Mouse (Mus musculus): ENCODE data around the gene Gm49320. TPM values are rescaled to one million over a fixed set of nuclear protein-coding genes. Genes with fewer than 3 reads are reported as not detected.

The Gm49320 gene
- polyA plus RNA-seq, 1 experiment from 2014 or later = 1.2 TPM

- 21% methylated on average over 15 of the region's 15 CpGs for WGBS
- no peak; the same call in 1 of the 2 replicates for ATAC-seq (ENCODE audit: low FRiP score)
- H3K9ac ChIP-seq (ENCODE audit: low read depth, low read length) = peak overlapping the region; percentile 79
Measured at GRCm38 (mm10) chr8:4237814-4238433, 741 bp upstream of the Gm49320 start.

GRCm38 (mm10) chr8:4239193-4239890 is 677 bp downstream of the Gm49320 start:
- Histone ChIP-seq H3K4me1 (replicated peaks; ENCODE audit: control insufficient read depth, insufficient read depth, low read length) (peaks cover 5% of the 10 kb centered on the region), H3K27me3 (ENCODE audit: control insufficient read depth, insufficient read depth, low read length) (no peaks in the 10 kb centered on the region), H3K4me2 (replicated peaks; ENCODE audit: low read depth, low read length) (peak overlapping the region; percentile 53), H3K9ac (ENCODE audit: low read depth, low read length) (peak overlapping the region; percentile 79), H3K27ac (ENCODE audit: low read depth, low read length) (peak overlapping the region; percentile 82), H3K9me3 (ENCODE audit: control insufficient read depth, low read length) (no peaks in the 10 kb centered on the region), H3K36me3 (ENCODE audit: control insufficient read depth, insufficient read depth, low read length) (peaks cover 10% of the 10 kb centered on the region), H3K4me3 (ENCODE audit: low read depth, low read length) (peak overlapping the region; percentile 80)
- DNase-seq (ENCODE audit: low spot score) = no peak
- WGBS = 15% methylated on average over 19 of the region's 19 CpGs
- no peak; the same call in 1 of the 2 replicates for ATAC-seq (ENCODE audit: low FRiP score)

More at GRCm38 (mm10) chr8:4237814-4238433, 741 bp upstream of the Gm49320 start:
- Histone ChIP-seq H3K4me1 (replicated peaks; ENCODE audit: control insufficient read depth, insufficient read depth, low read length) (peaks cover 5% of the 10 kb centered on the region), H3K9me3 (ENCODE audit: control insufficient read depth, low read length) (no peaks in the 10 kb centered on the region), H3K4me3 (ENCODE audit: low read depth, low read length) (peak overlapping the region; percentile 80), H3K4me2 (replicated peaks; ENCODE audit: low read depth, low read length) (peak overlapping the region; percentile 54), H3K27me3 (ENCODE audit: control insufficient read depth, insufficient read depth, low read length) (no peaks in the 10 kb centered on the region), H3K27ac (ENCODE audit: low read depth, low read length) (peak overlapping the region; percentile 86), H3K36me3 (ENCODE audit: control insufficient read depth, insufficient read depth, low read length) (no peaks in the 10 kb centered on the region)
- DNase-seq (ENCODE audit: low spot score) = no peak

DNA sequence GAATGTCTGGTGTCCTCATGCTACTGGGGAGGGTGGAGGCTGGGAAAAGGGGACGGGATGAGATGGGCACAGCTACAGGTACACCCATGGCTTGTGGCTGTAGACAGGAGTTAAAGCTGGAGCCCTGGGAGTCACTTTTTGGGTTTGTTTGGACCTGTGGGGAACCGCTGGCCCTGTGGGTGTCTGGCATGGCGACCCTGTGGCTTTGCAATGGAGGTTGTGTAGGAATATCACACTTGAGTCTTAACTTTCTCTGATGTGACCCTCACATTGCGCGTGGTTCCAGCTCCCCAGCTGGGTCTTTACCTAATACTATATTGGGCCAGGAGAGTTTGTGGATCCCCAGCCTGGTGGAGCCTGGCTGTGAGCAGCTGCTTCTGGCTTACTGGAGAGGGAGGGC is 6.4 kb downstream of the Gm49320 start:
- no peak for ATAC-seq (ENCODE audit: low FRiP score)
- no peak for DNase-seq (ENCODE audit: low spot score)
- Histone ChIP-seq H3K4me3 (ENCODE audit: low read depth, low read length) (no peak overlapping the region), H3K36me3 (ENCODE audit: control insufficient read depth, insufficient read depth, low read length) (peaks cover 16% of the 10 kb centered on the region), H3K4me1 (replicated peaks; ENCODE audit: control insufficient read depth, insufficient read depth, low read length) (peaks cover 4% of the 10 kb centered on the region; the same call in 1 of the 2 replicates), H3K4me2 (replicated peaks; ENCODE audit: low read depth, low read length) (no peak overlapping the region), H3K9ac (ENCODE audit: low read depth, low read length) (no peak overlapping the region), H3K27me3 (ENCODE audit: control insufficient read depth, insufficient read depth, low read length) (no peaks in the 10 kb centered on the region), H3K9me3 (ENCODE audit: control insufficient read depth, low read length) (no peaks in the 10 kb centered on the region), H3K27ac (ENCODE audit: low read depth, low read length) (no peak overlapping the region)
- 96% methylated on average over 5 of the region's 5 CpGs for WGBS

- ATAC-seq (ENCODE audit: low FRiP score) (no peak), DNase-seq (ENCODE audit: low spot score) (no peak)
- no peak overlapping the region for H3K9ac ChIP-seq (ENCODE audit: low read depth, low read length)
- no peak overlapping the region for H3K4me2 ChIP-seq (replicated peaks; ENCODE audit: low read depth, low read length)
- H3K27me3 ChIP-seq (ENCODE audit: control insufficient read depth, insufficient read depth, low read length) = no peaks in the 10 kb centered on the region
- peaks cover 16% of the 10 kb centered on the region for H3K36me3 ChIP-seq (ENCODE audit: control insufficient read depth, insufficient read depth, low read length)
- H3K4me3 ChIP-seq (ENCODE audit: low read depth, low read length) = no peak overlapping the region
- WGBS = 90% methylated on average over 13 of the region's 13 CpGs
- no peak overlapping the region for H3K27ac ChIP-seq (ENCODE audit: low read depth, low read length)
- no peaks in the 10 kb centered on the region for H3K9me3 ChIP-seq (ENCODE audit: control insufficient read depth, low read length)
- 0 out of 2 replicates have a peak, but pooled peaks cover 2% of the 10 kb centered on the region for H3K4me1 ChIP-seq (replicated peaks; ENCODE audit: control insufficient read depth, insufficient read depth, low read length)
Measured at GRCm38 (mm10) chr8:4245737-4246136, 7.1 kb downstream of the Gm49320 start.

DNA sequence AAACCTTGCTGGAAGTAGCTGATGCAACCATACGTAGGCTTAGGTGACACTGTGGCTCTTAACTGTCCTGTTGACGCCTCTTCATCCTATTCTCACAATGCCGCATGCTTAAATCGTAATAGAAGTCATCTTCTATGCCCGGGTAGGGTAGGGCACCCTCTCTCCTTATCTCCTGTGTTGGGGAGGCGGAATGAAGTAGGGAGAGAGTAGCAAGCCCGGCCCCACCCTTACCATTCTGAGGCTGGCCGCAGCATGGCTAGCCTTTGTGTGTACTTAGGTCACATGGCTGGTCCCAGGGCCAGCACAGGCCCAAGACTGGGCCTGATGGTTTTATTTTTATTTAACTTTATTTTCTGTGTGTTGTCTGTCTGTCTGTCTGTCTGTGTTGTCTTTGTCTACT is 8.6 kb downstream of the Gm49320 start:
- no peak for ATAC-seq (ENCODE audit: low FRiP score)

GRCm38 (mm10) chr8:4247951-4248540 is 9.4 kb downstream of the Gm49320 start, which contains the start of gene Tgfbr3l:
Tgfbr3l (plus strand) TSS chr8:4248214.
- DNase-seq (ENCODE audit: low spot score) = no peak
- ATAC-seq (ENCODE audit: low FRiP score) = no peak
- Histone ChIP-seq H3K27ac (ENCODE audit: low read depth, low read length) (no peak within 1 kb of the TSS), H3K9me3 (ENCODE audit: control insufficient read depth, low read length) (no peaks in the 10 kb centered on the region), H3K9ac (ENCODE audit: low read depth, low read length) (no peak within 1 kb of the TSS), H3K4me3 (ENCODE audit: low read depth, low read length) (no peak within 1 kb of the TSS), H3K36me3 (ENCODE audit: control insufficient read depth, insufficient read depth, low read length) (peaks cover 16% of the 10 kb centered on the region), H3K4me2 (replicated peaks; ENCODE audit: low read depth, low read length) (no peak within 1 kb of the TSS), H3K4me1 (replicated peaks; ENCODE audit: control insufficient read depth, insufficient read depth, low read length) (0 out of 2 replicates have a peak, but pooled peaks cover 2% of the 10 kb centered on the region), H3K27me3 (ENCODE audit: control insufficient read depth, insufficient read depth, low read length) (no peaks in the 10 kb centered on the region)
- 77% methylated on average over 15 of the region's 15 CpGs for WGBS

More for the DNA sequence above, 8.6 kb downstream of the Gm49320 start:
- Histone ChIP-seq H3K36me3 (ENCODE audit: control insufficient read depth, insufficient read depth, low read length) (peaks cover 16% of the 10 kb centered on the region), H3K9me3 (ENCODE audit: control insufficient read depth, low read length) (no peaks in the 10 kb centered on the region), H3K4me2 (replicated peaks; ENCODE audit: low read depth, low read length) (no peak overlapping the region), H3K27me3 (ENCODE audit: control insufficient read depth, insufficient read depth, low read length) (no peaks in the 10 kb centered on the region), H3K9ac (ENCODE audit: low read depth, low read length) (no peak overlapping the region), H3K27ac (ENCODE audit: low read depth, low read length) (no peak overlapping the region), H3K4me1 (replicated peaks; ENCODE audit: control insufficient read depth, insufficient read depth, low read length) (0 out of 2 replicates have a peak, but pooled peaks cover 2% of the 10 kb centered on the region), H3K4me3 (ENCODE audit: low read depth, low read length) (no peak overlapping the region)
- no peak for DNase-seq (ENCODE audit: low spot score)
- 91% methylated on average over 8 of the region's 8 CpGs for WGBS

DNA sequence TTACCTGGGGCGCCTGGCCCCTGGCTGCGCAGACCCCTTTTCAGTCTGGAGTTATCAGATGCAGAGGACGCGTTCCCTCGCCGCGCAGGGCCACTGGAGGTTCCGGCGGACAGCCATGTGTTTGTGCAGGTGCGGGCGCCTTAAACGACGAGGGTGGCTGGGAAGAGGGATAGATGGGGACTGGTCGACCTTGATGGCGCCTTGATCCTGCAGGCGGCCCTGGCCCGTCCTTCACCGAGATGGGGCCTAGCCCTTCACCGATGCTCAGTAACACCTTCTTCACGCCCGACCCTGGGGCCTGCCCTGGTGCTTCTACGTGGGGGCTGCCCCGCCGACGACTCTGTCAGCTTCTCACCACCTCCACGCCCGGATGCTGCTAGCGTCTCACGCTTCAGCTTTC is 10.5 kb downstream of the Gm49320 start:
- no peak for DNase-seq (ENCODE audit: low spot score)
- peaks cover 7% of the 10 kb centered on the region for H3K36me3 ChIP-seq (ENCODE audit: control insufficient read depth, insufficient read depth, low read length)
- WGBS = 10% methylated on average over 29 of the region's 29 CpGs
- no peaks in the 10 kb centered on the region for H3K9me3 ChIP-seq (ENCODE audit: control insufficient read depth, low read length)
- no peak overlapping the region for H3K27ac ChIP-seq (ENCODE audit: low read depth, low read length)
- no peaks in the 10 kb centered on the region for H3K27me3 ChIP-seq (ENCODE audit: control insufficient read depth, insufficient read depth, low read length)
- no peak overlapping the region for H3K4me3 ChIP-seq (ENCODE audit: low read depth, low read length)
- H3K9ac ChIP-seq (ENCODE audit: low read depth, low read length) = no peak overlapping the region
- ATAC-seq (ENCODE audit: low FRiP score) = no peak
- H3K4me2 ChIP-seq (replicated peaks; ENCODE audit: low read depth, low read length) = no peak overlapping the region
- H3K4me1 ChIP-seq (replicated peaks; ENCODE audit: control insufficient read depth, insufficient read depth, low read length) = peaks cover 10% of the 10 kb centered on the region

DNA sequence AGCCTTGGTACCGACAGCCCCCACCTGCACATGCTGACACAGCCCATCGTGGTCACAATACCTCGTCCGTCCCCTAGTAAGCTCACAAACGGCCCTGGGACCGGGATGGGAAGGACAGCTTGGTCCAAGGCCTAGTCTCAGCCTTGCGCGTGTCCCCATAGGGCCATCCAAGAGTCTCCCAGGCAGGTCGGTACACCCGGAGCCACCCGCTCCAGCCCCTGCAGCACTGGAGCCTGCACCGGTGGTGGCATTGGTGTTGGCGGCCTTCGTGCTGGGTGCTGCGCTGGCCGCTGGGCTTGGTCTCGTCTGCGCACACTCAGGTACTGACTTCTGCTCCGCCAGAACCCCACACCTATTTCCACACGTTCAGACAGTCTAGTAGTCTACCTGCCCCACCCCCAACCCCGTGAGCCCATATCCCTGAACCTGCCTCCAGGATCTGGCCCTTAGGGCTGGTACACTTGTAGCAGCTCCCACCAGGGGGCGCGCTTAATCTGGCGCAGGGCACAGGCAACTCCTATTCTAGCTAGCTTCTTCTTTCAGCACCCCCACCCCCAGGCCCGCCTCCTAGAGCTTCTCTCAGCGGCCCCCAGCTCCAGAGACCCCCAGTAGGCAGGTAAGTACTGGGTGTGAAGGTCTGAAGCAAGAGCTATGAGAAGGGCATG is 11.8 kb downstream of the Gm49320 start:
- Histone ChIP-seq H3K4me1 (replicated peaks; ENCODE audit: control insufficient read depth, insufficient read depth, low read length) (peaks cover 11% of the 10 kb centered on the region), H3K36me3 (ENCODE audit: control insufficient read depth, insufficient read depth, low read length) (0 out of 2 replicates have a peak, but pooled peaks cover 2% of the 10 kb centered on the region), H3K27ac (ENCODE audit: low read depth, low read length) (no peak overlapping the region), H3K9me3 (ENCODE audit: control insufficient read depth, low read length) (no peaks in the 10 kb centered on the region), H3K9ac (ENCODE audit: low read depth, low read length) (no peak overlapping the region), H3K27me3 (ENCODE audit: control insufficient read depth, insufficient read depth, low read length) (no peaks in the 10 kb centered on the region), H3K4me3 (ENCODE audit: low read depth, low read length) (no peak overlapping the region), H3K4me2 (replicated peaks; ENCODE audit: low read depth, low read length) (no peak overlapping the region)
- peak; percentile 90 for DNase-seq (ENCODE audit: low spot score)
- no peak for ATAC-seq (ENCODE audit: low FRiP score)
- 34% methylated on average over 26 of the region's 26 CpGs for WGBS

Measured in hindbrain, embryonic 11.5 days (tissue).